In the genomic region with DNA sequence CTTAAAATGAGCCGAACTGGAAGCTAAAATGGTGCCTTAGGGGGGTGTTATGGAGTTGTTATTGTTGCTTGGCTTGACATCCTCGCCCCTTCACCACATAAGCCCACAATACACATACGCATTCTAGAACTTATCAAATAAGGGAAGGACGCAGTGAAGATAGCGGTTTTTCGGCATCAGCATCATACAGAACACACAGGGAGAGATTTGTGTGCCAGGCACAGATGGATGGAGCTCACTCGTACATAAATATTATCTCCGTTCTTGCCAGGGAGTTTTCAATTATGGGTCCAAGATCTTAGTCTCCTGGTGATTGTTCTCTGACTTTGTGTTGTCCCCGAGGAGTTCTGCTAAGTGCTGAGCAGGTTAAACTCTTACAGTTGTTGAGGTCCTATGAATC, we compare ENCODE assay signal across 17 mouse cellular contexts. TPM values are rescaled to one million over a fixed set of nuclear protein-coding genes. Genes with fewer than 3 reads are reported as not detected.
A peak's percentile ranks its signal among the peaks of the same experiment; 100 is the strongest.
DNase-seq lines count a peak whose midpoint lies in the region; ATAC-seq lines count a peak whose summit lies in the region.
"Had no signal": no experiment of that assay in that cellular context is flagged by ENCODE, and none has a peak within 500 bp of the region (broad histone marks: within the 10 kb centered on the region; RNA-seq: fewer than 3 reads in every experiment).

No protein-coding gene starts in this region.

- peak overlapping the region; percentile 6; the same call in 1 of the 2 replicates for H3K4me2 ChIP-seq in forebrain, embryonic 16.5 days (ENCODE audit: low read length)
- no peak overlapping the region for H3K4me2 ChIP-seq in forebrain, embryonic 15.5 days (replicated peaks)
- no peak overlapping the region for H3K4me2 ChIP-seq in kidney, embryonic 15.5 days
- H3K4me2 ChIP-seq: heart, embryonic 13.5 days; hindbrain, embryonic 12.5 days; liver, embryonic 13.5 days; midbrain, embryonic 12.5 days had no signal

- H3K4me3 ChIP-seq in forebrain, embryonic 16.5 days (replicated peaks; ENCODE audit: low read length): no peak overlapping the region
- H3K4me3 ChIP-seq in forebrain, embryonic 15.5 days: no peak overlapping the region
- no peak overlapping the region for H3K4me3 ChIP-seq in kidney, embryonic 15.5 days (replicated peaks)
- H3K4me3 ChIP-seq: heart, embryonic 13.5 days; hindbrain, embryonic 12.5 days; left cerebral cortex, adult 2 months; liver, embryonic 13.5 days; midbrain, embryonic 12.5 days had no signal

- H3K4me1 ChIP-seq in forebrain, embryonic 16.5 days (replicated peaks; ENCODE audit: control insufficient read depth, insufficient read depth, low read length): peaks cover 22% of the 10 kb centered on the region
- peaks cover 31% of the 10 kb centered on the region for H3K4me1 ChIP-seq in forebrain, embryonic 15.5 days
- peaks cover 29% of the 10 kb centered on the region for H3K4me1 ChIP-seq in kidney, embryonic 15.5 days

- ATAC-seq in cerebellum, adult (ENCODE audit: insufficient number of reproducible peaks, low FRiP score, low TSS enrichment): 0 out of 2 replicates have a peak, but pooled peaks have one; percentile 37
- no peak for ATAC-seq in forebrain, embryonic 16.5 days
- ATAC-seq in forebrain, embryonic 15.5 days (replicated peaks): no peak
- ATAC-seq in kidney, embryonic 15.5 days (replicated peaks; ENCODE audit: low FRiP score): no peak
- peak; percentile 24 for ATAC-seq in megakaryocyte-erythroid progenitor cell, adult 5-6 weeks (replicated peaks; ENCODE audit: low FRiP score, low TSS enrichment, poor library complexity, severe bottlenecking)

- no peaks in the 10 kb centered on the region for H3K36me3 ChIP-seq in forebrain, embryonic 16.5 days (ENCODE audit: control insufficient read depth, insufficient read depth)
- no peaks in the 10 kb centered on the region for H3K36me3 ChIP-seq in forebrain, embryonic 15.5 days
- no peaks in the 10 kb centered on the region for H3K36me3 ChIP-seq in kidney, embryonic 15.5 days
- H3K36me3 ChIP-seq: heart, embryonic 13.5 days; hindbrain, embryonic 12.5 days; liver, embryonic 13.5 days; midbrain, embryonic 12.5 days had no signal

- no peaks in the 10 kb centered on the region for H3K27me3 ChIP-seq in forebrain, embryonic 16.5 days (replicated peaks; ENCODE audit: control insufficient read depth, insufficient read depth, low read length)
- no peaks in the 10 kb centered on the region for H3K27me3 ChIP-seq in forebrain, embryonic 15.5 days
- H3K27me3 ChIP-seq in kidney, embryonic 15.5 days: no peaks in the 10 kb centered on the region
- H3K27me3 ChIP-seq: heart, embryonic 13.5 days; hindbrain, embryonic 12.5 days; liver, embryonic 13.5 days; midbrain, embryonic 12.5 days had no signal

- WGBS in forebrain, embryonic 16.5 days: 66% methylated on average over 9 of the region's 9 CpGs
- 75% methylated on average over 9 of the region's 9 CpGs for WGBS in forebrain, embryonic 15.5 days
- 88% methylated on average over 9 of the region's 9 CpGs for WGBS in kidney, embryonic 15.5 days

- no peak for DNase-seq in cerebellum, adult 11-12 months
- no peak for DNase-seq in kidney, postnatal 10 days
- DNase-seq: adrenal gland, postnatal 10 days; kidney, adult 18-20 months; liver, embryonic 13.5 days; thymus, adult 18-20 months; thymus, postnatal 36 days had no signal

- H3K27ac ChIP-seq in forebrain, embryonic 16.5 days (ENCODE audit: low read length): no peak overlapping the region
- H3K27ac ChIP-seq in forebrain, embryonic 15.5 days (replicated peaks): no peak overlapping the region
- H3K27ac ChIP-seq in kidney, embryonic 15.5 days: 0 out of 2 replicates have a peak overlapping the region, but pooled peaks have one; percentile 3
- H3K27ac ChIP-seq: heart, embryonic 13.5 days; hindbrain, embryonic 12.5 days; kidney, postnatal 0 days; left cerebral cortex, adult 2 months; liver, embryonic 13.5 days; midbrain, embryonic 12.5 days had no signal

- H3K9me3 ChIP-seq in forebrain, embryonic 16.5 days (ENCODE audit: control insufficient read depth, low read length): no peaks in the 10 kb centered on the region
- H3K9me3 ChIP-seq in forebrain, embryonic 15.5 days: no peaks in the 10 kb centered on the region
- H3K9me3 ChIP-seq in kidney, embryonic 15.5 days (replicated peaks): no peaks in the 10 kb centered on the region
- H3K9me3 ChIP-seq: heart, embryonic 13.5 days; hindbrain, embryonic 12.5 days; liver, embryonic 13.5 days; midbrain, embryonic 12.5 days had no signal

- no peak overlapping the region for H3K9ac ChIP-seq in forebrain, embryonic 16.5 days (replicated peaks; ENCODE audit: low read depth, low read length)
- H3K9ac ChIP-seq in forebrain, embryonic 15.5 days (replicated peaks): no peak overlapping the region
- no peak overlapping the region for H3K9ac ChIP-seq in kidney, embryonic 15.5 days
- H3K9ac ChIP-seq: heart, embryonic 13.5 days; hindbrain, embryonic 12.5 days; liver, embryonic 13.5 days; midbrain, embryonic 12.5 days had no signal

RNA-seq across cellular contexts. Expression of gene Plcb4, which starts 50.0 kb away (rescaled TPM):
- 15.9 and 19.7 TPM in 2 replicates for polyA plus RNA-seq in forebrain, embryonic 16.5 days (2015; fragmentation: Nextera tagmentation; extraction: Ambion mirVana)
- polyA plus RNA-seq in forebrain, embryonic 15.5 days (2015; fragmentation: Nextera tagmentation; extraction: Ambion mirVana): 14.8 and 18.6 TPM in 2 replicates
- 19.0 and 20.9 TPM in 2 replicates for polyA plus RNA-seq in kidney, embryonic 15.5 days (2015; fragmentation: Nextera tagmentation; extraction: Ambion mirVana)
- 23.4 and 32.1 TPM in 2 replicates for total RNA-seq in megakaryocyte-erythroid progenitor cell, adult 5-6 weeks (2014; fragmentation: Nextera tagmentation)
- 25.3 and 25.7 TPM in 2 replicates for total RNA-seq in megakaryocyte-erythroid progenitor cell, adult 5-6 weeks (2017)

Comparison
In these comparisons a context has a peak if more than half of its experiments do, and no peak if none do; other contexts are left out.
1. ATAC-seq: peak in cerebellum, adult (single experiment) and megakaryocyte-erythroid progenitor cell, adult 5-6 weeks (single experiment); none in forebrain, embryonic 16.5 days (single experiment), forebrain, embryonic 15.5 days (single experiment) and kidney, embryonic 15.5 days (single experiment).